Mouse (Mus musculus) forelimb bud, embryonic 11.5 days (tissue): ENCODE data around the gene Gm12794.
"Not testable (repeated sequence)": the region's sequence is repeated elsewhere in the genome, so short reads cannot be mapped to it uniquely, and the experiment has no call there.

Source experiments
- DNase-seq: peaks from one replicate; pipeline ENCODE4 v3.0.0-alpha.2; 2012; ENCODE audit warnings: low read depth, low spot score

The Gm12794 gene

DNA sequence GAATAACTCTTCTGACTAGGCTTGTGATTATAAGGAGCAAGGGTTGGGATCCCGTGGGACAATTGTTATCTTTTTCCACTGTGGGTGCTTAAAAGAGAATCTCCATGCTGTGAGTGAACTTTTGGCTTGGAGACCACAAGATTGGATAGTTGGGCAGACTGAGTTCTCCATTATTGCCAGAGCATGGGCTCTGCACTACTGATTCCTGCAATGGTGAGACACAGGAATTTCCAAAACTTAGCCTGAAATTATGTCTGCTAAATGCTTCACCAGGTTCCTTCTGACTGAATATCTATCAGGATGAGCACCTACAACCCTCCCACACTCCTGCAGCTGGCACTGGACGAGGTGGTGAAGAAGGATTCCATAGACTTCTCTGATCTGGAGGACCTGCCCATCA is at the start of gene Gm12794:
Gene Gm12794 (plus strand): TSS at position 301 of the 400 bp plus-strand sequence.
- DNase-seq: not testable (repeated sequence)

DNA sequence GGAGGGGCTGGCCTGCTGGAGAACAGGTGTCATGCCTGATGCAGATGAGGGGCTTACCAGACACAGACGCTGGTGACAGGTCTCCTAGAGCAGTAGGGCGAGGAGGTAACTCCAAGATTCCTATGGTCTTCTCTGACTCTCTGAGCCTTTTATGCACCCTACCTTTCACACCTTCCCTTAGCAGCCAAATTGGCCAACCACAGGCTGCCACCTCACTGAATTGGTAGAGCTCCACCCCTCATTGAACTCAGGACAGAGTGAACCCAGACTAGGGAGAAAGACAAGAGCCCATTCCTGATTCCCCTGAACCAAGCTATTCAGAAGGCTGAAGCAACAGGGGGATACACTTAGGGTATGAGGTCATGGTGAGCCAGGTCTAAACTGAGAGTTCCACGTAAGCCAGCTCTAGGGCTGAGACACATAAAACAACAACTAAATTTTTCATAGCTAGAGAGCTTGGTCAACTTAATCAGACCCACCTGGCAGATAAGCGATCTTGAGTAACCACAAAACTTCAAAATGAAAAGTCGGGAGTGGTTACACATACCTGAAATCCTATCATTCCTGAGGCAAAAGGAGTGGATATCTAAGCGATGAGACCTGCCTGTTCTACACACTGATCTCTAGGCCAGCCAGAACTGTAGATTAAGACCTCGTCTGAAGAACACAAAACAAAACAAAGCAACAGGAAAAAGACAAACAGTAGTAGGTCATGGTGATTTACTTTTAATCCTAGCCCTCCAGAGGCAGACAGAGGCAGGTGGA is 46.4 kb upstream of the Gm12794 start, which contains the start of gene C130073F10Rik:
Gene C130073F10Rik (minus strand): TSS at position 134 of the 765 bp plus-strand sequence.
- no peak for DNase-seq

DNA sequence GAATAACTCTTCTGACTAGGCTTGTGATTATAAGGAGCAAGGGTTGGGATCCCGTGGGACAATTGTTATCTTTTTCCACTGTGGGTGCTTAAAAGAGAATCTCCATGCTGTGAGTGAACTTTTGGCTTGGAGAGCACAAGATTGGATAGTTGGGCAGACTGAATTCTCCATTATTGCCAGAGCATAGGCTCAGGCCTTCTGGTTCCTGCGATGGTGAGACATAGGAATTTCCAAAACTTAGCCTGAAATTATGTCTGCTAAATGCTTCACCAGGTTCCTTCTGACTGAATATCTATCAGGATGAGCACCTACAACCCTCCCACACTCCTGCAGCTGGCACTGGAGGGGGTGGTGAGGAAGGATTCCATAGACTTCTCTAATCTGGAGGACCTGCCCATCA is 31.4 kb upstream of the Gm12794 start, which contains the start of gene Gm12800:
Gene Gm12800 (plus strand): TSS at position 301 of the 400 bp plus-strand sequence.
- DNase-seq: not testable (repeated sequence)

DNA sequence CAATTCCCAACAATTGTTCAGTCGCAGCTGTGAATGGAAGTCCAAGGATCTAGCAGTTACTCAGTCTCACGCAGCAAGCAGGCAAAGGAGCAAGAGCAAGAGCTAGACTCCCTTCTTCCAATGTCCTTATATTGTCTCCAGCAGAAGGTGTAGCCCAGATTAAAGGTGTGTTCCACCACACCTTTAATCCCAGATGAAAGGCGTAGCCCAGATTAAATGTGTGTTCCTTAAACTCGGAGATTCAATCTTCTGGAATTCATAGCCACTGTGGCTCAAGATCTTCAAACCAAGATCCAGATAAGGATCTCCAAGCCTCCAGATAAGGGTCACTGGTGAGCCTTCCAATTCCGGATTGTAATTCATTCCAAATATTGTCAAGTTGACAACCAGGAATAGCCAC is 40.7 kb downstream of the Gm12794 start, which contains the start of gene Gm12790:
Gene Gm12790 (minus strand): TSS at position 101 of the 400 bp plus-strand sequence.
- DNase-seq: not testable (repeated sequence)

DNA sequence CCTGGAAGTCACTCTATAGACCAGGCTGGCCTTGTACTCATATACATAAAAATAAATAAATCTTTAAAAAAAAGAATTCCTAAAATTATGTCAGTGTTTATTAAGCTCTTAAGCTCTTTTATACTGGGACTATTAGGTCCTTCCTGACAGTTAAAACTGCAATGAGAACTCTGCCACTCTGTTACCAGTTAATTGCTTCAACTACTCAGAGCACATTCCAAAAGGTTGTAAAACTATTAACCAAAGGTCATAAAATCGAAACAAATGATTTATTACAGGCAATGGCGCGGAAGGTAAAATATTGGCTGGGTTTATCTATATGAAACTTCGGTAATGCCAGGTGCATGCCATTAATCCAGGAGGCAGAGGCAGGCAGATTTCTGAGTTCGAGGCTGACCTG is 45.5 kb downstream of the Gm12794 start:
- DNase-seq: no peak

DNA sequence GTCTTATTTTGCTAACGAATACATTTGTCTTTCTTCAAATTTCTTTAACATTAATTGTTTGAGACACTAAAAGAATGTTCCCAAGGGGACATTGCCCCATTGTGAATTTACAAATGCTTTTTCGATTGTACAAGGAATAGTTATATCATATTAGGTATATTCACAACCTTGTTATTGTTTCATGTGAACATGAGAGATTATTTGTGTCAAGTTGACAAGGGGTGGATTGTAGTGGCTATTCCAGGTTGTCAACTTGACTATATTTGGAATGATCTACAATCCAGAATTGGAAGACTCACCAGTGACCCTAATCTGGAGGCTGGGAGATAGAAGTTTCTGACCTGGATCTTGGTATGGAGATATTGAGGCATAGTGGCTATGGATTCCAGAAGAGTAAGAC is 46.1 kb downstream of the Gm12794 start, which contains the start of gene Gm12789:
Gene Gm12789 (plus strand): TSS at position 301 of the 400 bp plus-strand sequence.
- not testable (repeated sequence) for DNase-seq
